Mouse (Mus musculus) C2C12 (cell line): ENCODE measurements around the gene Chchd3. TPM values are rescaled to one million over a fixed set of nuclear protein-coding genes. Genes with fewer than 3 reads are reported as not detected.
A peak's percentile ranks its signal among the peaks of the same experiment; 100 is the strongest.

Experiments used
- H3K27me3 ChIP-seq: one replicate; pipeline ENCODE4 v1.6.1; 2011; ENCODE audit not compliant: control insufficient read depth, insufficient read depth, insufficient read length
- H3K36me3 ChIP-seq: one replicate; pipeline ENCODE4 v1.6.1; 2011; ENCODE audit not compliant: control insufficient read depth, insufficient read depth
- H3K4me3 ChIP-seq: one replicate; pipeline ENCODE4 v1.5.1; 2011; ENCODE audit warnings: mild to moderate bottlenecking, control low read depth; ENCODE audit not compliant: poor library complexity, insufficient read depth, severe bottlenecking
- H3K79me2 ChIP-seq: one replicate; pipeline ENCODE4 v1.6.1; 2011; ENCODE audit not compliant: control insufficient read depth, insufficient read depth
- H3K79me3 ChIP-seq: one replicate; pipeline ENCODE4 v1.6.1; 2011; ENCODE audit warnings: low read depth, control low read depth
- H3ac ChIP-seq: one replicate; pipeline ENCODE3; 2011; ENCODE audit warnings: low read depth; ENCODE audit not compliant: control insufficient read depth, insufficient read length
- CEBPB ChIP-seq: IDR thresholded peaks from one replicate; pipeline ENCODE4 v1.6.1; 2011; ENCODE audit warnings: low read depth, mild to moderate bottlenecking, control low read depth, moderate library complexity
- CTCF ChIP-seq: IDR thresholded peaks from one replicate; pipeline ENCODE4 v1.5.1; 2011; ENCODE audit not compliant: control insufficient read depth, insufficient read depth, insufficient read length
- FOSL1 ChIP-seq: IDR thresholded peaks from one replicate; pipeline ENCODE4 v1.8.0; 2011; ENCODE audit warnings: mild to moderate bottlenecking, low read length; ENCODE audit not compliant: poor library complexity, insufficient read depth, severe bottlenecking
- MAX ChIP-seq: IDR thresholded peaks from one replicate; pipeline ENCODE4 v1.6.1; 2011; ENCODE audit warnings: mild to moderate bottlenecking, control low read depth
- MYOD1 ChIP-seq: IDR thresholded peaks from one replicate; pipeline ENCODE4 v1.6.1; 2011; ENCODE audit warnings: low read depth; ENCODE audit not compliant: control insufficient read depth, insufficient read length
- MYOG ChIP-seq: IDR thresholded peaks from one replicate; pipeline ENCODE4 v1.6.1; 2011; ENCODE audit not compliant: control insufficient read depth, insufficient read length; ENCODE audit errors: extremely low read depth
- USF1 ChIP-seq: IDR thresholded peaks from one replicate; pipeline ENCODE4 v1.6.1; 2011; ENCODE audit warnings: low read depth, mild to moderate bottlenecking, control low read depth, moderate library complexity
- polyA plus RNA-seq: library from polyadenylated mRNA; unstranded; fragments of >200 nt; fragmentation: generic; extraction: Trizol; gene quantifications from one replicate; pipeline ENCODE4 v1.2.1, GENCODE M21; 2012; ENCODE audit warnings: missing spikeins

Chchd3 gene
- polyA plus RNA-seq, 1 experiment = 94.8 TPM

GRCm38 (mm10) chr6:33001271-33001670 lies 58.8 kb downstream of the Chchd3 start:
- TF ChIP-seq MYOG = no peak
- no peak for TF ChIP-seq CEBPB
- no peak for TF ChIP-seq MAX
- no peak for TF ChIP-seq MYOD1
- no peak for TF ChIP-seq CTCF
- no peak for TF ChIP-seq FOSL1
- TF ChIP-seq USF1 = no peak
- Histone ChIP-seq H3K79me3 (peaks cover 14% of the 10 kb centered on the region), H3K36me3 (no peaks in the 10 kb centered on the region), H3ac (no peak overlapping the region), H3K4me3 (no peak overlapping the region), H3K79me2 (peaks cover 60% of the 10 kb centered on the region), H3K27me3 (no peaks in the 10 kb centered on the region)

- no peak overlapping the region for H3K4me3 ChIP-seq
- H3ac ChIP-seq = no peak overlapping the region
- peaks cover 8% of the 10 kb centered on the region for H3K36me3 ChIP-seq
- H3K79me2 ChIP-seq = peaks cover 69% of the 10 kb centered on the region
- TF ChIP-seq FOSL1 (no peak), USF1 (no peak), CTCF (no peak), MAX (no peak), MYOG (no peak), CEBPB (no peak), MYOD1 (no peak)
- H3K27me3 ChIP-seq = no peaks in the 10 kb centered on the region
- H3K79me3 ChIP-seq = peaks cover 19% of the 10 kb centered on the region
Measured at GRCm38 (mm10) chr6:32996597-32996996, 63.5 kb downstream of the Chchd3 start.

DNA sequence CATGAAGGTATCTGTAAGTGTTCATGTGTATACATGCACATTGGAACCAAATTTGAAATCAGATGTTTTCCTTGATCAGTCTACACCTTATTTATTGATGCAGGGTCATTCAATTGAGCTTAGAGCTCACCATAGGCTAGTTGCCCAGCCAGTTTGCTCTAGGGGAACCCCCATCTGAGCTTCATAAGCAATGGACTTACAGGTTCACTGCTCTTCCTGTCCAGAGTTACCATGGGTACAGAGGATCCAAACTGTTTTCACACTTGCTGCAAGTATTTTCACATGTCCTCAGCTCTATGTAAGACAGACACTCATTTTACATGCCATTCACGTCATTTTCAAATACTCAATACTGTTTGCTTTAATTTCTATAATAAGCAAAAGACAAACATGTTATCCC lies 66.2 kb downstream of the Chchd3 start:
- Histone ChIP-seq H3K36me3 (peaks cover 8% of the 10 kb centered on the region), H3K79me3 (peaks cover 15% of the 10 kb centered on the region), H3K79me2 (peaks cover 76% of the 10 kb centered on the region), H3K27me3 (no peaks in the 10 kb centered on the region), H3ac (no peak overlapping the region), H3K4me3 (no peak overlapping the region)
- TF ChIP-seq FOSL1 = no peak
- TF ChIP-seq CTCF = no peak
- no peak for TF ChIP-seq USF1
- TF ChIP-seq MYOD1 = no peak
- TF ChIP-seq MYOG = no peak
- no peak for TF ChIP-seq CEBPB
- TF ChIP-seq MAX = no peak

GRCm38 (mm10) chr6:32990061-32990633 lies 69.9 kb downstream of the Chchd3 start:
- Histone ChIP-seq H3ac (peak overlapping the region; percentile 59), H3K36me3 (peaks cover 8% of the 10 kb centered on the region), H3K4me3 (no peak overlapping the region), H3K79me3 (peaks cover 26% of the 10 kb centered on the region), H3K79me2 (peaks cover 77% of the 10 kb centered on the region), H3K27me3 (no peaks in the 10 kb centered on the region)
- no peak for TF ChIP-seq MYOG
- TF ChIP-seq CEBPB = no peak
- TF ChIP-seq FOSL1 = no peak
- no peak for TF ChIP-seq CTCF
- no peak for TF ChIP-seq USF1
- TF ChIP-seq MAX = no peak
- no peak for TF ChIP-seq MYOD1

GRCm38 (mm10) chr6:32988561-32988960 lies 71.5 kb downstream of the Chchd3 start:
- TF ChIP-seq USF1 = no peak
- no peak for TF ChIP-seq CEBPB
- no peak for TF ChIP-seq MYOD1
- no peak for TF ChIP-seq CTCF
- TF ChIP-seq MAX = no peak
- TF ChIP-seq MYOG = no peak
- no peak for TF ChIP-seq FOSL1
- no peak overlapping the region for H3K4me3 ChIP-seq
- H3ac ChIP-seq = no peak overlapping the region
- H3K27me3 ChIP-seq = no peaks in the 10 kb centered on the region
- H3K36me3 ChIP-seq = no peaks in the 10 kb centered on the region
- H3K79me3 ChIP-seq = peaks cover 26% of the 10 kb centered on the region
- H3K79me2 ChIP-seq = peaks cover 79% of the 10 kb centered on the region

DNA sequence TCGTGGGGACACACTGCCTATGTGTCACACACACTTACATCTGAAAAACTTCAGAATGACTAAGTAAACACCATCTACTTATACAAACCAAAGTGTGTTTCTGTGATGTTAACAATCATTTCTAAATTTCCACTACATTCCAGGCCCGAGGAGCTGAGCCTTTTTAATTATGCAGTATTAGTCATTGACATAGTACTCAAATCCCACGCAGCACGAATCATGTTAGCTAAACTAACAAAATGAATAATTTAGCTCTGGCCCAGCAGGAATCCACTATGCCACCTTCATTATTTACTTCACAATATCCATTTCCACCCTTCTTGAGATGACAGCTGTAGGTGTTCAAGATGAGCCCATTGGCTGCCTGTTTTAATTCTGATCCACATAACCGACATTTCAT lies 76.2 kb downstream of the Chchd3 start:
- TF ChIP-seq MYOD1 = no peak
- no peak for TF ChIP-seq MYOG
- no peak for TF ChIP-seq FOSL1
- no peaks in the 10 kb centered on the region for H3K36me3 ChIP-seq
- no peak overlapping the region for H3ac ChIP-seq
- peaks cover 83% of the 10 kb centered on the region for H3K79me2 ChIP-seq
- peaks cover 39% of the 10 kb centered on the region for H3K79me3 ChIP-seq
- H3K4me3 ChIP-seq = no peak overlapping the region
- no peaks in the 10 kb centered on the region for H3K27me3 ChIP-seq
